Mouse (Mus musculus): ENCODE results near the gene Nmbr. TPM values are rescaled to one million over a fixed set of nuclear protein-coding genes. Genes with fewer than 3 reads are reported as not detected.

Nmbr gene
- polyA plus RNA-seq (2012; ENCODE audit: low replicate concordance), result not detected in 2 replicates

DNA sequence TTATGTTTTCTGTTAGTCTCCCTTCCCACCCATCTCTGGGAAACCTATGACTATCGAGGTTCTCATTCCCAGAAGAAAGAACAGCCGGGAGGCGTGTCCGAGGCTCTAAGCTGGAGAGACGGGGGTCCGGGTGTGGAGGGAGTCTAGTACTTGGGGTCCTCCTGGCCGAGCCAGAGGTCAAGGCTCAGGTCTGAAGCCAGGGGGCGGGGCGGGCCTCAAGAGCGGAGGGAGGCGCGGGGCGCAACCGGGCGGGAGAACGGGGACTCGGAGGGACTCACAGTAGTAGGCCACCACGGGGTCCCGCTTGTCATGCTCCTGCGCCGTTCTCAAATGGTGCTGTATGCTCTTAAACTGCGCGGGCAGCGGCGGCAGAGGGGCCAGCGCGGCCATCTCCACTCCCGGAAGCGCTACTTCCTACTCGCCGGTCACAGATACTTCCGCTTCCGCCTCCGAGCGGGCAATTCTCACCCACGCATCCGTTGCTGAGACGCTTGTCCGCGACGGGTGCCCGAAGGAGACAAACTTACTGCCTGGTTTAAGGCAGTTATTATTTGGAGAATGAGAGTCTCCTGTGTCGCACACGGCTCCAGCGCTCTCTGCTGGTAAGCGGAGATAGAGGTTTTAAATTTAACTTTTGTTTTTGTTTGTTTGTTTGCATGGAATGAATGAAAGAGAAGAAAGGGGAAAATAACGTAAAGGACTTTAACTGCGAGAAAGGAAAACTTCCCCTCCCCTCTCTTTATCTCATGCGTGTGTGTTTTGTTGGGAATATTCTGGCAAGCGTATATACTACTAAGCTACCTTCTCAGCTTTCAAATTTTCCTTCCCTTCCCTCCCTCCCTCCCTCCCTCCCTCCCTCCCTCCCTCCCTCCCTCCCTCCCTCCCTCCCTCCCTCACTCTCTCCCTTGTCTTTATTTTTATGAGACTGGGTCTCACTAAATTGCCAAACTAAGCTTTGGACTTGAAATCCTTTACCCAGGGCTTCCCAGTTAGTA is at the start of gene Nmbr, which contains the start of gene Vta1:
Nmbr (plus strand) TSS at position 520 of the 995 bp plus-strand sequence.
Vta1 (minus strand) TSS at position 489 of the 995 bp plus-strand sequence.

DNA sequence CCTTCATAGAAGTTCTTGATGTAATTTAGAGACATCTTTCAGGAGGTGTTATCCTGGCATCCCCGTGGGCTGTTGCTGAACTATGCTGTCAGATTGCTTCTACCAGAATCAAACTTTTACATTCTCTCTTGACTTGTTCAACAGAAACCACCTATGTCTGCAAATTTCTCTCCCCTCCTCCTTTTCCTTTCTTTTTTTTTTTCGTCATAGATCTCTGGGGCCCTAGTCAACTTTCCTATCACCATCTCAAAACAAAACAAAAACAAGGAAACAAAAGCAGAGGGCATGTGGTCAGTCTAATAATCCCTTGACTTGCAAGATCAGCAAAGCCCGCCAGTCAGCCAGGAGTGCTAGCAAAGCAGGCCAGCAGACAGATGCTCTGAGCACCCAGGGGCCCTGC is 12.7 kb downstream of the Nmbr start, which contains the start of gene Gje1:
Gje1 (minus strand) TSS at position 101 of the 400 bp plus-strand sequence.

Other genes starting within 250 kb of the Nmbr start
- 0.18 and 0.34 TPM in 2 replicates for gene Adgrg6, start 159.9 kb upstream of the Nmbr start, polyA plus RNA-seq (2012; ENCODE audit: low replicate concordance)
- gene Vta1, start within 50 bp of the Nmbr start, polyA plus RNA-seq (2012; ENCODE audit: low replicate concordance), result 3.3 and 8.2 TPM in 2 replicates
- not detected in 2 replicates for gene Gje1, start 12.6 kb downstream of the Nmbr start, polyA plus RNA-seq (2012; ENCODE audit: low replicate concordance)

All from leukemia stem cell, adult 10-12 weeks (primary cell).